Mouse (Mus musculus): Measurements from ENCODE around the gene Poldip3.

Poldip3 gene

GRCm38 (mm10) chr15:83165526-83166315, 16.5 kb upstream of the Poldip3 start:
- DNase-seq (ENCODE audit: extremely low read depth, insufficient read length, low spot score) = no peak

DNA sequence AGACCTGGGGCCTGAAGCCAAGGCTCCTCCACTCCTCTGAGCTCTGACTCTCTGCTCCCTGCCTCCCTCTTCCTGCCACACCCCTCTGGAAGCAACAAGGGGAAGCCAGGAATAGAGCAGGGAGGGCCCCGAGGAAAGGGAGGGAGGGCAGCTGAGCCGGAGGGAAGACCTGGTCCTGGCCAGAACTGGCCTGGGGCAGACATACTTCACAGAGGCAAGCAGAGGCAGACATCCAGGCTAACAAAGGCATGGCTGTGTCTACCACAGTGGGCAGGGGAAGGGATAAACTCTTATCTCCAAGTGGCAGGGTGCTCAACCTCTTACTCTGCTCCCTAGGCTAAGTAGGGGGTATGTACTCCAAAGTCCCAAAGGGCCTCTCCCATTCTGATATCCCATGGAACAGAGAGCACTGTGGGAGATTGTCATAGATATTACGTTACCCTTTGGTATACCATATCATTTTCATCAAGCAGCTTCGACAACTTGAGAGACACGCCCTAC, 15.8 kb upstream of the Poldip3 start:
- peak; percentile 53 for DNase-seq (ENCODE audit: extremely low read depth, insufficient read length, low spot score)

- no peak for DNase-seq (ENCODE audit: extremely low read depth, insufficient read length, low spot score)
These were observed 13.8 kb upstream of the Poldip3 start for GRCm38 (mm10) chr15:83162818-83163485.

GRCm38 (mm10) chr15:83162001-83162400, 12.8 kb upstream of the Poldip3 start:
- DNase-seq (ENCODE audit: extremely low read depth, insufficient read length, low spot score) = no peak

- no peak for DNase-seq (ENCODE audit: extremely low read depth, insufficient read length, low spot score)
These were observed 12.0 kb upstream of the Poldip3 start for GRCm38 (mm10) chr15:83161062-83161748.

DNA sequence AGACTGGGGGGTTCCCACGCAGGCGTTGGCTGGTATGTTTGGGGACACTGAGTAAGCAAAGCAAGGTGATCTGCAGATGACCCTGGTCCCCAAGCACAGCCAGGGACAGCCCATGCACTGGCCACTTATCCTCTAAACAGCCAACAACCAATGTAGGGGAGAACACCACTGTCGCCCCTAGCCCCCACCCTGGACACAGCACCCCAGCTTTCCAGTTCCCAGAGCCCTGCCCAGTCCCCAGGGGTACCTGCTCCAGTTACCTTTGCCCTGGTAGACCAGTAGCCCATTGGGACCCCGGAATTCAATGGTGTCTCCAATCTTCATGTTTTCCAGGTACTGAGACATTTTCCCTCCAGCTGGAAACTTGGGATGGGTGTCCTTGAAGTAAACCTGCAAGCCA, 11.4 kb upstream of the Poldip3 start:
- DNase-seq (ENCODE audit: extremely low read depth, insufficient read length, low spot score) = no peak

GRCm38 (mm10) chr15:83159823-83160222, 10.6 kb upstream of the Poldip3 start:
- no peak for DNase-seq (ENCODE audit: extremely low read depth, insufficient read length, low spot score)

DNA sequence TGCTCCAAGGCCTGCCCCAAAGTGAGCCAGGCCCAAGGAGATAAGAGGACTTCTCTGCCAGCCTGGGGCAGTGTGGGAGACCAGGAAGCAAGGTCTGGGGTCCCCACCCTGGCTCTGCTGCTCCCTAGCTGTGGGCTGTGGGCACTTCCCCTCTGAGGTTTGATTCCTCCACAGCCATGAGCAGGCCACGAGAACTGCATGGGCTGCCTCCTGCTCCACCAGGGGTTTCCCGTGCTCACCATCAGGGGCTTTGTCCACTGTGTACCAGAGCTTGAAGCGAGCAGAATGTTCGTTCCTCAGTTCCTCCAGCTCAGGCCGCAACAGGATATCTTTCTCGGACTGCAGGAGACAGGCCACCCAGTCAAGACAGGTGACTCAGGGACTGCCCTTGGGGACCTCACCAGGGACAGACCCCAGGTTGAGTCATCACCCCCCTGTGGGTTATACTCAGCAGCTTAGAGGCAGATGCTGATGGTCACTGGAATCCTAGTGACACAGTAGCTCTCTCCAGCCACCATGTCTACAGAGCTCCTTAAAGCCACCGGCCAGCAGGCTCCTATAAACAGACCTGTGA, 9.5 kb upstream of the Poldip3 start:
- DNase-seq (ENCODE audit: extremely low read depth, insufficient read length, low spot score) = peak; percentile 50

- DNase-seq (ENCODE audit: extremely low read depth, insufficient read length, low spot score) = no peak
These were observed 8.5 kb upstream of the Poldip3 start for GRCm38 (mm10) chr15:83157667-83158064.

DNA sequence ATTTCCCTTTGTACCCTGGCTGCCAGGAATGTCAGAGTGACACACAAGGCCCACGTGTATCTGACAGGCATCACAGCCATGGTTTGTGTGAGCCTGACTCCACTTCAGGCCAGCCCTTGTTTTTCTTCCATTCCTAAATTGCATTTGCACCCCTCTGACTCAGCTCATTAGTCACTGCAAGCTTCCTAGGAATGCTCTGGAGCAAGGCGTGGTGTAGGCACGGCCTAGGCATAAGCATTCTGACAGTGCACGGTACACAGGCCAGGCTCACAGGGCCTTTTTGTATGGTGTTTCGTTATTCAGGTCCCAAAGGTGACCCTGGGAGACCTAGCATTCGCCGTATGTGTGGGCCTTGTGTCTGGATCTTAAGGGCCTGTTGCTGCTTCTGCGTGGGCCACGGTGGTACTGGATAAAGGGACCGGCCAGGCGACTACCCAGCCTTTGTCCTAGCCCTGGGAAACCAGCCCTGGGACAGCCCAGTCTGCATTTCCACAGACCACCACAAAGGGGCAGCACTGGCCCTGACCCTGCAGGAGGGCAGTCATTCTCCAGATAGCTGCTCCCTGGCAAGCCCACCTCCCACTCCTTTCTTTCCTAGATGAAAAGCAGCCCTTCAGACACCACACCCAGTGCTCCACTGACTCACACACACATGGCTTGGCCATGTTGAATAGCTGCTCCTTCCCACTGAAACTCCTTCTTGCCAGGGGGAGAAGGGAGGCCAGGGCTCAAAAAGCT, 7.9 kb upstream of the Poldip3 start:
- peak; percentile 85 for DNase-seq (ENCODE audit: extremely low read depth, insufficient read length, low spot score)

GRCm38 (mm10) chr15:83155672-83156419, 6.7 kb upstream of the Poldip3 start:
- DNase-seq (ENCODE audit: extremely low read depth, insufficient read length, low spot score) = no peak

- no peak for DNase-seq (ENCODE audit: extremely low read depth, insufficient read length, low spot score)
These were observed 5.1 kb upstream of the Poldip3 start for GRCm38 (mm10) chr15:83154309-83154708.

GRCm38 (mm10) chr15:83150694-83151093, 1.5 kb upstream of the Poldip3 start:
- DNase-seq (ENCODE audit: extremely low read depth, insufficient read length, low spot score) = no peak

GRCm38 (mm10) chr15:83150073-83150442, 874 bp upstream of the Poldip3 start:
- DNase-seq (ENCODE audit: extremely low read depth, insufficient read length, low spot score) = no peak

GRCm38 (mm10) chr15:83148801-83149195, 386 bp downstream of the Poldip3 start:
- DNase-seq (ENCODE audit: extremely low read depth, insufficient read length, low spot score) = no peak

- no peak for DNase-seq (ENCODE audit: extremely low read depth, insufficient read length, low spot score)
These were observed 789 bp downstream of the Poldip3 start for GRCm38 (mm10) chr15:83148395-83148794.

DNA sequence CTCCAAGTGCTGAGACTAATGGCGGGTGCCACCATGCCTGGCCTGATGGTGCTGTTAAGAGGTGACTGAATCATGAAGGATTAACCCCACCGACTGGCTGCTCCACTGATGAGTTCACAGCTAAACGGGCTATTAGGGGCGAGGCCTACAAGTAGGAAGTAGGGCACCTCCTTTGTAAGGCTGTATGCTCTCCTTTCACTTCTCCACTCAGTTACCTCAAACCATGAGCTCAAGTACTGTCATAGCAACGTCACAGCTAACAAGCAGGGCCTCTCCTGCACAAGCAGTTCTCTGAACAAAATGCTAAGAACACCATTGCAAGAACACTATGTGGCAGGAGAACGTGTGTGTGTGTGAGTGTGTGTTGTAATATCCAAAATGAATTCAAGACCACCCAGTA, 3.6 kb downstream of the Poldip3 start:
- DNase-seq (ENCODE audit: extremely low read depth, insufficient read length, low spot score) = no peak

DNA sequence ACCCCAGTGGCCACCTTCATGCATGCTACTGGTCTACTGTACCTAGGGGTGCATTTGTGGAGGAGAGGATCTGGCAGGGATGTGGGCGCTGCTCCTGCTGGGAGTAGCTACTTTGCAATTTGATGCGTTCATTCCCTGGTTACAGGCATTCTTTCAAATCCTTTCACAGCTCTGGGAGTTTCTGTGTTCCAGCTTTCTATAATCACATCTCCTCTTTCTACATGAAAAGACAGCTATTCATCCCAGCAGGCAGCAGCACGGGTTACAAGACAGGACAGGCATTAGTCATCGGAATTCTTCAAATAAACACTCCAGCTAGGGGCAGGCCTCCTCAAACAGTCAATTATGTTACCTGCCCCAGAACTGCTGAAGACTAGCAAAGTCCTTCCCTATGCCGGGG, 6.3 kb downstream of the Poldip3 start:
- peak; percentile 44 for DNase-seq (ENCODE audit: extremely low read depth, insufficient read length, low spot score)

DNA sequence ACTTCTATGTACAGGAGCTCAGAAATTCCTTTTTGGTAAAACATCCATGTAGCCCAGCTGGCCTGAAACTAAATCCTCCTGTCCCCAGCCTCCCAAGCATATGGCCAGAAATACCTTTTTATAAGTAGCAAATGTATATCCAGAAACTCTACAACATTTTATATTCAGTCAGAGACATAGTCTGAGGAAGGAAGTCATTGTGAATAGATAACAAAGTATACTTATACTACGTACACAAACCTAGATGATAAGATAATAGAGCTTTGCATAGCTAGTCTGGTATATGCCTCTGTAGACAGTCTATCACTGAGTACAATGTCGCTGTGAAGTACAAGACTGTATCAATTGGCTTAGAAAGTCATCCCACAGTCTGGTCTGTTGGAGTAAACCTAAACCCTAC, 13.5 kb downstream of the Poldip3 start:
- no peak for DNase-seq (ENCODE audit: extremely low read depth, insufficient read length, low spot score)

DNA sequence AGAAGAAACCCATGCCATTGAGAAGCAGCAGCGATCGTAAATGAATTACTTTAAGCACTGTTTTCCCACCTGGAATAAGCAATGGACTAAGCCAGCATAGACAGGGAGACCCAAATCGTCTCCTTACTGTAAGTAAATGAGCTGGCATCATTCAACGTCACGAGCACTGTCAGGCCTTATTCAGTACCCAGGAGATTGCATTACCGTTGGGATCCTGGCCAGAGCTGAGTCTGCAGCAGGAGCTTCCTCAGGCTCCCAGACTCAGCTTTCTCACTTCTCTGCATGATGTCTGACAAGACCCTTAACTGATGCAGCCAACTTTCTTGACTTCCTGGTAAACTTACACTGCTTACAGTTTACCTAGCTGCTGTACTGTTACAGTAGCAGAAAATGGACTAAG, 14.5 kb downstream of the Poldip3 start:
- DNase-seq (ENCODE audit: extremely low read depth, insufficient read length, low spot score) = no peak
